14 mouse cellular contexts compared by ENCODE assay signal in the genomic region with DNA sequence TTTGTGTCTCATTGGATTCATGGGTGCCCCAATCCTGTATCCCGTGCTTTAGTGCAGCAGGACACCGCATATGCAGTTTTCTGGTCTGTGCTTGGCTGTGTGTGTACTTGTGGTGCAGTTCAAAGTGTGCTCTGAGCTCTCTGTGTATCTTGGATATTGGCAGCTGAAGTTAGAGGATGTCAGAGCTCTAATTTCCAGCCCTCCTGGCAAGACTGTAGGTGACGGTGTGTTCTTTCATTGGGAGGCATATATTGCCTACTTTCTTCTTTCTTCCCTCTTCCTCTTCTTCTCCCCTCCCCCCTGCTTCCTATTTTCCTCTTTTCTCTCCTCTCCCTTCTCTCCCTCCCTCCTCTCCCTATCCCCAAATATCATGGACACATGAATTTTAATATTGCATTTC.
DNase-seq lines count a peak whose midpoint lies in the region.
"Had no signal": no experiment of that assay in that cellular context is flagged by ENCODE, and none has a peak within 500 bp of the region (broad histone marks: within the 10 kb centered on the region; RNA-seq: fewer than 3 reads in every experiment).

No protein-coding gene starts in this region.

- intact Hi-C loops in gastrocnemius, postnatal 14 days (cut with DNase I; ENCODE audit: low total_unique reads), result no loop called here

- peak; percentile 74 for DNase-seq in gastrocnemius, adult 18-20 months (ENCODE audit: low spot score)
- DNase-seq in gastrocnemius, postnatal 10 days, result no peak
- peak; percentile 38 to 41 for DNase-seq in gastrocnemius, adult 8-10 months (ENCODE audit: low spot score in 2 of 2)
- no peak for DNase-seq in gastrocnemius, postnatal 14 days
- DNase-seq in skeletal muscle tissue, adult 2 months (ENCODE audit: low read depth, low spot score), result peak; percentile 78
- DNase-seq: adrenal gland, adult 8-10 months; adrenal gland, postnatal 14 days; adrenal gland, postnatal 36 days; B cell, adult 2 months; cerebellum, adult 11-12 months; cerebellum, adult 2 months; cerebellum, adult 9-10 months; cerebellum, postnatal 10 days; cerebellum, postnatal 25 days had no signal

Comparison
In these comparisons a context has a peak if more than half of its experiments do, and no peak if none do; other contexts are left out.
1. DNase-seq: peak in gastrocnemius, adult 18-20 months (single experiment), gastrocnemius, adult 8-10 months (2 of 2) and skeletal muscle tissue, adult 2 months (single experiment); none in gastrocnemius, postnatal 10 days (single experiment) and gastrocnemius, postnatal 14 days (single experiment).